Mouse (Mus musculus) frontal cortex, postnatal 36 days (tissue): ENCODE data around the gene Agtr2.
"Not testable (repeated sequence)": the region's sequence is repeated elsewhere in the genome, so short reads cannot be mapped to it uniquely, and the experiment has no call there.

Source experiments
- DNase-seq, 2 experiments: peaks; one replicate each; pipeline ENCODE4 v3.0.0; 2022; ENCODE audit warnings: low spot score in 2 of 2

Gene Agtr2

GRCm38 (mm10) chrX:21484414-21484813, at the start of gene Agtr2:
Gene Agtr2 (plus strand): TSS chrX:21484544.
- DNase-seq = no peak

- no peak for DNase-seq
Measured at GRCm38 (mm10) chrX:21452519-21452918, 31.8 kb upstream of the Agtr2 start.

DNA sequence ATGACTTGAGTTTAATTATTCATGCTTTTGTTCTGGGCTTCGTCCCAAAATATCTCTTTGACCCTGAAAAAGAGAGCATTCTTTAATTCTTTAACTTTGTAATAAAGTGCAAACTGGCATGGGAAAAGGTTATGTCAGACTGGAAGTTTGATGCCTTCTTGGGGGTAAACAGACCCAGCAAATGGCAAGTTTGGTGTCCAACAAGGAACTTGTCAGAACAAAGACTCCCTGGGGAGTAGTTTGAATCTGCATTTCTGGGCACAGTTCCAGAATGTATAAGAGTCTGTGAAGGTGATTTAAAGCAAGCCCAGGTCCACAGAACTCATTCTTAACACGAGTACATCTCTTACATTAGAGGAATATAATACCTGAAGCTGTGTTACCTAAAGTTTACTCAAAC, 3.8 kb downstream of the Agtr2 start:
- no peak for DNase-seq

DNA sequence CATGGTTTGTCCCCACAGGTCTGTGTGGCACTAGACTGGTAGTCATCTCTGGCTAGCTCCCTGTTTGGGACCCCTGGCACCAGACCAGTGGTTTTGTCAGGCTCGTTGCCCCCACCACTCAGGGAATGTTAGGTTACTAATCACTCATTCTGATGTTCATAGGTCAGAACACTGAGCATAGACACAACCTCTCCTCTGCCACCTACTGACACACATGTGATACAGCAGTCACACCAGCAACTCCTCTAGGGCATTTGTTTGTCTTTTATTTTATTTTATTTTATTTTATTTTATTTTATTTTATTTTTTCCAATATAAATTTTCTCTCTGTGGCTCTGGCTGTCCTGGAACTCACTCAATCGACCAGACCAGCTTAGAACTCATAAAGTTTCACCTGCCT, 15.9 kb downstream of the Agtr2 start:
- no peak for DNase-seq

DNA sequence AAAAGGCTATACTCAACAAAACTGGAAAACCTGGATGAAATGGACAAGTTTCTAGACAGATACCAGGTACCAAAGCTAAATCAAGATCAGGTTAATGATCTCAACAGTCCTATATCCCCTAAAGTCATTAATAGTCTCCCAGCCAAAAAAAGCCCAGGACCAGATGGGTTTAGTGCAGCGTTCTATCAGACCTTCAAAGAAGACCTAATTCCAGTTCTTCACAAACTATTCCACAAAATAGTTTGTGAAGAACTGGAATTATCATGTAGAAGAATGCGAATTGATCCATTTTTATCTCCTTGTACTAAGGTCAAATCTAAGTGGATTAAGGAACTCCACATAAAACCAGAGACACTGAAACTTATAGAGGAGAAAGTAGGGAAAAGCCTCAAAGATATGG, 23.0 kb downstream of the Agtr2 start:
- DNase-seq = not testable (repeated sequence)

DNA sequence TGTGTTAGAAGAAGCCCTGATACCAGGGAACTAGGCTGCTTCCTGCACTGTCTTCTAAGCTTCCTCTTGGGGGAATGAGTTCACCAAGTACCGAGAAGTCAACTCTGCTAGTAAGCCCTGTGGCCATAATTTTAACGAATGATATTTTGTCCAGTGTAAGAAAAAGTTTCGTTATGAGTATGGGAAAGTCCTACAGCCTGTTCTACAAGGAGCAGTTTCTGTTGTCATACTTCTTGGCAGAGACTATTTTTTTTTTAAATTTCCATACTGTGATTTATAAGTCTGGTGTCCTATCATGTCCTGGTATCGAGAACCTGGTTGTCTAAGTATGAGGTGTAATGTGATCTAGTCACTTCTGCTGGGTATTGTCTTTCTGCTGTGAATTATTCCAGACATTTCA, 38.2 kb downstream of the Agtr2 start:
- no peak for DNase-seq
